Mouse (Mus musculus): ENCODE measurements around the gene Ecsit.

The Ecsit gene

DNA sequence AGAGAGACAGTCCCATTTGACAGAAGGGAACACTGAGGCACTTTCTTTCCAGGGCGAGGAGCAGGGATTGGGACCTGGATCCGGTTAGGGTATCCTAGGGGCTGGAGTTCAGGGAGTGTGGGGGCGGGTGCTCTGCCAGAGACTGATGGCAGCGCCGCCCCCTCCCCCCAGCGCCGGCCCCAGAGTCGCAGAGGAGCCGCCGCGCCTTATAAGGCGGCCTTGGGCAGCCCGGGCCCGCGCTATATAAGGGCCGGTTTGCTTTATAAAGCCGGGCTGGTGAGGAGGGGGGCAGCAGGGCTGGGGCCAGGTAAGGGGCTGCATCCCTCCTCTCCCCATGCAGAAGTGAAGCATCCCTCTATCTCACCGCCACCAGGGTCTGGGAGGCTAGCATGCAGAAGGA, 14.7 kb upstream of the Ecsit start:
- H3K4me1 ChIP-seq (replicated peaks; ENCODE audit: low read depth, low read length), result peaks cover 28% of the 10 kb centered on the region
- TF ChIP-seq POU5F1 (IDR thresholded peaks at IDR 0.05; ENCODE audit: borderline replicate concordance, low read length) (no peak), NANOG (IDR thresholded peaks at IDR 0.05; ENCODE audit: borderline replicate concordance, low read length) (no peak), CTCF (conservative IDR thresholded peaks at IDR 0.05; ENCODE audit: low read length) (no peak)
- H3K36me3 ChIP-seq (ENCODE audit: insufficient read depth, low read length), result no peaks in the 10 kb centered on the region
- peaks cover 65% of the 10 kb centered on the region for H3K27me3 ChIP-seq (ENCODE audit: insufficient read depth, low read length)
- no peaks in the 10 kb centered on the region for H3K9me3 ChIP-seq (ENCODE audit: low read length)
- peak overlapping the region; percentile 60 for H3K4me3 ChIP-seq (replicated peaks; ENCODE audit: low read length)

DNA sequence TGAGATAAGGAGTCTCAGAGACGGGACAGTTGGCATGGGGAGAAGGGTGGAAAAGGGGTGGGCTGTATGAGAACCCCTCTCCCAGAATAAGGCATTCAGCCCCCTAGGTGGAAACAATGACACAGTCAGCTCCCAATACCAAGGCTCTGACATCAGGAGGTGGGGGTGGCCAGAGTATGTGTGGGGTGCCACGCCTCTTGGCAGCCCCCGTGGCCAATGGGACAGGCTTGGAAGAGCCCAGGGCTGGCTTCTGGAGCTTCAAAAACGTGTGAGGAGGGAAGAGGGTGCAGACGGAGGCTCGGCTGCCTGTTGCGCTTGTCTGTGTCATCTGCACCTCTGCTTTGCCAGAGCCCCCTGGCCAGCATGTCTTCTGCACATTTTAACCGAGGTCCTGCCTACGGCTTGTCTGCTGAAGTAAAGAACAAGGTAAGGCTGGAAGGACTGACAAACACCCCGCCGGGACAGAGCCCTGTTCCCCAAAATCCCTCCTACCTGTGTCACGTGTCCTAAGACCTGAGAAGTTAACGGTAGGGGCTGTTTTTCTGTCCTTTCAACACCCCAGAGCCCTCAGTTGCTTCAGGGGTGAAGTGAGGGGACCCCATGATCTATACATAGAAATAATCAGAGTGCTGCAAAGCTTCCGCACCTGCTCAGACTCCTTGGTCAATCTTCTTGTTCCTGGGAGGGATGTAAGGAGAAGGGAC, 13.9 kb upstream of the Ecsit start, which contains the start of gene Cnn1:
Cnn1 (plus strand) TSS at position 224 of the 704 bp plus-strand sequence.
- TF ChIP-seq CTCF (conservative IDR thresholded peaks at IDR 0.05; ENCODE audit: low read length) (no peak), POU5F1 (IDR thresholded peaks at IDR 0.05; ENCODE audit: borderline replicate concordance, low read length) (no peak), NANOG (IDR thresholded peaks at IDR 0.05; ENCODE audit: borderline replicate concordance, low read length) (no peak)
- Histone ChIP-seq H3K27me3 (ENCODE audit: insufficient read depth, low read length) (peaks cover 72% of the 10 kb centered on the region), H3K4me3 (replicated peaks; ENCODE audit: low read length) (peak within 1 kb of the TSS; percentile 60), H3K9me3 (ENCODE audit: low read length) (no peaks in the 10 kb centered on the region), H3K36me3 (ENCODE audit: insufficient read depth, low read length) (no peaks in the 10 kb centered on the region), H3K4me1 (replicated peaks; ENCODE audit: low read depth, low read length) (peaks cover 28% of the 10 kb centered on the region)

DNA sequence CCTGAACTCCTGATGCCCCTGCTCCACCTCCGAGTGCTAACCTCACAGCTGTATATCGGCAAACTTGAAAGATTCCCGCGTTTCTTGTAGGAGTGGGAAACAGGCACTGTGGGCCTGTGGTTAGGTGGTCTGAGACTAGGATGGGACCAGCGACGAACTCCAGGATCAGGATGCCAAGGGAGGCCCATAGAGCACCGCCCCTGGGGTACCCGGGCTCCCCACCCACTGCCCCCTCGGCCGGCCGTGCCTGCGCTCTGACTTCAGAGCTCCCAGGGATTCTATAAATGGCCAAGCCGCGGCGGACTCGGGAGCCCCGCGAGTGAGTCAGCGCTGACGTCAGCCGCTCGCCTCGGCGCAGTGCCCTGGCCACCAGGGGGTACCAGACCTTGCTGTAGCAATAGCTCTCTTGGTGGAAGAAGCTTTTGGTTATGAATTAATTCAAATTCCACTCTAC, 10.6 kb upstream of the Ecsit start:
- Histone ChIP-seq H3K36me3 (ENCODE audit: insufficient read depth, low read length) (no peaks in the 10 kb centered on the region), H3K4me3 (replicated peaks; ENCODE audit: low read length) (peak overlapping the region; percentile 65), H3K9me3 (ENCODE audit: low read length) (no peaks in the 10 kb centered on the region), H3K27me3 (ENCODE audit: insufficient read depth, low read length) (peaks cover 63% of the 10 kb centered on the region), H3K4me1 (replicated peaks; ENCODE audit: low read depth, low read length) (peaks cover 36% of the 10 kb centered on the region)
- TF ChIP-seq CTCF (conservative IDR thresholded peaks at IDR 0.05; ENCODE audit: low read length) (peak; percentile 18; the same call in 1 of the 2 replicates), POU5F1 (IDR thresholded peaks at IDR 0.05; ENCODE audit: borderline replicate concordance, low read length) (no peak)

DNA sequence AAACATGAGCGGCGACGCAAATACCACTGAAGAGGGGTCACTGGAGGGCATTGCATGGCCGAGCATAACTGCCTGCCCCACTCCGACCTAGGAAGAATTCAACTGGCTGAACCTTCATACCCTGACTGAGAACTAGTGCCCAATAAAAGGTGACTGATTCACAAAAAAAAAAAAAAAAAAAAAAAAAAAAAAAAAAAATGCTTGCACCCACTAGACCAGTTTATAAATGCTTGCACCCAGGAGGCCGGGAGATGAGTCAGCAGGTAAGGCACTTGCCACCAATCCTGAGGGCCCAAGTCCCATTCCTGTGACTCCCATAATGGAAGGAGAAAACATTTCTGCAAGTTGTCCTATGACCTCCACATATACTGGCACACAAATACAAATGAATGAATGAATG, 7.5 kb upstream of the Ecsit start:
- H3K9me3 ChIP-seq (ENCODE audit: low read length), result no peaks in the 10 kb centered on the region
- H3K36me3 ChIP-seq (ENCODE audit: insufficient read depth, low read length), result no peaks in the 10 kb centered on the region
- TF ChIP-seq NANOG (IDR thresholded peaks at IDR 0.05; ENCODE audit: borderline replicate concordance, low read length) (no peak), POU5F1 (IDR thresholded peaks at IDR 0.05; ENCODE audit: borderline replicate concordance, low read length) (no peak), CTCF (conservative IDR thresholded peaks at IDR 0.05; ENCODE audit: low read length) (no peak)
- no peak overlapping the region for H3K4me3 ChIP-seq (replicated peaks; ENCODE audit: low read length)
- H3K4me1 ChIP-seq (replicated peaks; ENCODE audit: low read depth, low read length), result peaks cover 15% of the 10 kb centered on the region; the same call in 1 of the 2 replicates
- peaks cover 34% of the 10 kb centered on the region for H3K27me3 ChIP-seq (ENCODE audit: insufficient read depth, low read length)

DNA sequence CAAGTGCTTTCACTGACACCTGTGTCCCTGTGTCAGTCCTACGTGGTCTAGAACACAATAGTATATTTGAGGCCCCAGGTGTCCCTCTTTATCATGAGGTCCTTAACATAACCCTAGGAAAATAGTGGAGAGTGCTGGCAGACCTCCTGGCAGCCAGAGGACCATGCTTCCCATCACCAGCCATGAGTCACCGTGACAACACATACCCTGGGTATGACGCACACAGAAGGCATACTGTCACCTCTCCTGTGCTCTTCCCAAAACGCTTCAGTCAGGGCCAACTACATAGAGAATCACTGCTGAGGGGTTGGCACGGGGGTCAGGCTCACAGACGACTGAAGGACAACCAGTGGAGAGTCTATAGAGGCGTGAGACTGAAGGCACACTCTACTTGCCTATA, 4.7 kb upstream of the Ecsit start:
- H3K27me3 ChIP-seq (ENCODE audit: insufficient read depth, low read length), result peaks cover 10% of the 10 kb centered on the region
- peaks cover 16% of the 10 kb centered on the region for H3K4me1 ChIP-seq (replicated peaks; ENCODE audit: low read depth, low read length)
- H3K36me3 ChIP-seq (ENCODE audit: insufficient read depth, low read length), result no peaks in the 10 kb centered on the region
- no peak overlapping the region for H3K4me3 ChIP-seq (replicated peaks; ENCODE audit: low read length)
- TF ChIP-seq POU5F1 (IDR thresholded peaks at IDR 0.05; ENCODE audit: borderline replicate concordance, low read length), result no peak
- TF ChIP-seq CTCF (conservative IDR thresholded peaks at IDR 0.05; ENCODE audit: low read length), result no peak
- no peak for TF ChIP-seq NANOG (IDR thresholded peaks at IDR 0.05; ENCODE audit: borderline replicate concordance, low read length)
- no peaks in the 10 kb centered on the region for H3K9me3 ChIP-seq (ENCODE audit: low read length)

DNA sequence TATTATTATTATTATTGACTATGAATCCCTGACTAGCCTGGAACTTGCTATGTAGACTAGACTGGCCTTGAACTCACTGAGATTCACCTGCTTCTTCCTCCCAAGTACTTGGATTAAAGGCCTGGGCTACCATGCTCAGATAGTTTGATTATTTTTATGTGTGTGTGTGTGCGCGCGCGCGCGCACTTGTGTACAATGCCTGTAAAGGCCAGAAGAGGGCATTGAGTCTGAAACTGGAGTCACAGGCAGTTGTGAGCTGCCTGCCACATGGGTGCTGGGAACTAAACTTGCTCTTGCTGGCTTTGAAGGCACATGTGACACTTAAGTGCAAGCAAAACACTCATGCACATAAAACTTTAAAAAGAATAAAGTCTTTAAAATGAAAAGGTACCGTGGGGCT, 4.0 kb upstream of the Ecsit start:
- TF ChIP-seq CTCF (conservative IDR thresholded peaks at IDR 0.05; ENCODE audit: low read length) (no peak), POU5F1 (IDR thresholded peaks at IDR 0.05; ENCODE audit: borderline replicate concordance, low read length) (no peak), NANOG (IDR thresholded peaks at IDR 0.05; ENCODE audit: borderline replicate concordance, low read length) (no peak)
- no peaks in the 10 kb centered on the region for H3K9me3 ChIP-seq (ENCODE audit: low read length)

DNA sequence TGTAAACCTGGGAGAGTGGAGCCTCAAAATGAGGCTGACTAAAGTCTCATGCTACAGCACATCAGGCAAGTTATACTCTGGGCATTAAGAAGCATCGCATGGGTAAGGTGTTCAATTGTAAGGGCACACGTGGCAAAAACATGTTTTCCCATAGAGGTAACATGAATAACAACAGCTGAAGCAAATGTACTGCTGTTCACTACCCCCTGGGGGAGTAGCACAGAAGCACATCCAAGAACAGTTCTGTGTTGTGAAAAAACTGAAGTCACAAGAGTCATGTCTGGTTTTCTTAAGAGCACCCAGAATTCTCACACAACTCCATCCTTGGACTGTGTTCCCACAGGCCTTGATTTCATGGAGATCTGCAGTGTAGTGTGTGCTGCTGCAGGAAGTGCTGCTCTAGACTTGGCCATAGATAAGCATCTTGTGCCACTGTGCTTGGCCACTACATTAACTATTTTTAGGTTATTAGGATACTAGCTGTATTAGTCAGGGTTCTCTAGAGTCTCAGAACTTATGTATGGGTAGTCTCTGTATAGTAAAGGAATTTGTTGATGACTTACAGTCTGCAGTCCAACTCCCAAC, 1.9 kb upstream of the Ecsit start:
- peaks cover 17% of the 10 kb centered on the region for H3K36me3 ChIP-seq (ENCODE audit: insufficient read depth, low read length)
- TF ChIP-seq CTCF (conservative IDR thresholded peaks at IDR 0.05; ENCODE audit: low read length), result no peak
- no peak for TF ChIP-seq NANOG (IDR thresholded peaks at IDR 0.05; ENCODE audit: borderline replicate concordance, low read length)
- H3K9me3 ChIP-seq (ENCODE audit: low read length), result no peaks in the 10 kb centered on the region
- H3K4me1 ChIP-seq (replicated peaks; ENCODE audit: low read depth, low read length), result peaks cover 25% of the 10 kb centered on the region
- H3K27me3 ChIP-seq (ENCODE audit: insufficient read depth, low read length), result no peaks in the 10 kb centered on the region
- H3K4me3 ChIP-seq (replicated peaks; ENCODE audit: low read length), result no peak overlapping the region

More for the DNA sequence above, 4.0 kb upstream of the Ecsit start:
- peaks cover 20% of the 10 kb centered on the region for H3K4me1 ChIP-seq (replicated peaks; ENCODE audit: low read depth, low read length)
- H3K4me3 ChIP-seq (replicated peaks; ENCODE audit: low read length), result no peak overlapping the region
- peaks cover 4% of the 10 kb centered on the region; the same call in 1 of the 2 replicates for H3K27me3 ChIP-seq (ENCODE audit: insufficient read depth, low read length)
- H3K36me3 ChIP-seq (ENCODE audit: insufficient read depth, low read length), result no peaks in the 10 kb centered on the region

DNA sequence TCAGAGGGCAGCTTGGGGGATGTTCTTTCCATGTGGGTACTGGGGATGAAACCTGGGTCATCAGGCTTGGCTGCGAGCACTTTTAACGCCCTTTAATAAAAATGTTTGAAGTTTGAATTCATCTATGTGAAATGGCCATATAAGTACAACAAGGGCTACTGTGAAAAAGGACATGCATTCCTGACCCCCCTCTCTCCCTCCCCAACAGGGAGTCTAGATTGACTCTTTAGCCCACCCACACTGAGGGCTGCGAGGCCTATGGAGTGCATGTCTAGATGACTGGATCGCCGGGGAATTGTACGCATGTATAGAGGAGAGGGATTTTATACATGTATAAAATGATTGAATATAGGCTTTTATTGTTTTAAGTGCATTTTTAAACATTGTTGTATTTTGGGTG, 774 bp upstream of the Ecsit start:
- Histone ChIP-seq H3K4me1 (replicated peaks; ENCODE audit: low read depth, low read length) (peaks cover 25% of the 10 kb centered on the region), H3K4me3 (replicated peaks; ENCODE audit: low read length) (peak overlapping the region; percentile 95), H3K27me3 (ENCODE audit: insufficient read depth, low read length) (no peaks in the 10 kb centered on the region), H3K9me3 (ENCODE audit: low read length) (no peaks in the 10 kb centered on the region), H3K36me3 (ENCODE audit: insufficient read depth, low read length) (peaks cover 26% of the 10 kb centered on the region)
- TF ChIP-seq POU5F1 (IDR thresholded peaks at IDR 0.05; ENCODE audit: borderline replicate concordance, low read length), result no peak
- TF ChIP-seq CTCF (conservative IDR thresholded peaks at IDR 0.05; ENCODE audit: low read length), result no peak
- TF ChIP-seq NANOG (IDR thresholded peaks at IDR 0.05; ENCODE audit: borderline replicate concordance, low read length), result no peak

Data from E14TG2a.4 (cell line).